Mouse (Mus musculus): Measurements from ENCODE around the gene Snx29.

GRCm38 (mm10) chr16:11455545-11456140, 132.9 kb downstream of the Snx29 start:
- TF ChIP-seq ZNF384 (IDR thresholded peaks at IDR 0.05; ENCODE audit: low read depth, low read length) (no peak), HCFC1 (IDR thresholded peaks at IDR 0.05; ENCODE audit: borderline replicate concordance, insufficient read depth, low read length) (no peak)
